Mouse (Mus musculus) embryo, embryonic 11 days (tissue): ENCODE measurements at regions not wholly inside any gene's neighbourhood (a gene's known extent, or its start where the extent isn't known, plus 50 kb on each side); places are given as distances from the start of the nearest gene placed in this dataset.
A peak's percentile ranks its signal among the peaks of the same experiment; 100 is the strongest.

Experiments used
- DNase-seq: peaks from one replicate; pipeline ENCODE4 v3.0.0-alpha.2; 2015

DNA sequence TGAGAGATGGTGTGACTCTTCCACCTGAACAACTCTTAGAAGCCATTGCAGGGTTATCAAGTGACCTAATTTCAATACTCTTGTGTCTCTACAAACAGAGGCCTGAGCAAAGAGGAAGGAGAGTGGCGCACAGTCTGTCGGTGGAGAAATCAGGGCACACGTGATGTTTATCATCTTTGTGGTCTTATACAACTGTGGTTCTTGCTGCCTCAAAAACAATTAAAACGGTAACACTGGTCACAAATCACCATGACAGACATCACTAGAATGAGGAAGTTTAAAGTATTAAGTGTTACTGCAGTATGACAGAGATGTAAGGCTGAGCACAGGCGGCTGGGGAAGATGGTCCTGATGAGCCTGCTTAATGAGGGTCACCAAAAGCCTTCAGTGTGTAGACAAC is 73.6 kb downstream of the Sdc1 start:
- no peak for DNase-seq

GRCm38 (mm10) chr12:8845443-8845842 is 74.3 kb downstream of the Sdc1 start:
- no peak for DNase-seq

DNA sequence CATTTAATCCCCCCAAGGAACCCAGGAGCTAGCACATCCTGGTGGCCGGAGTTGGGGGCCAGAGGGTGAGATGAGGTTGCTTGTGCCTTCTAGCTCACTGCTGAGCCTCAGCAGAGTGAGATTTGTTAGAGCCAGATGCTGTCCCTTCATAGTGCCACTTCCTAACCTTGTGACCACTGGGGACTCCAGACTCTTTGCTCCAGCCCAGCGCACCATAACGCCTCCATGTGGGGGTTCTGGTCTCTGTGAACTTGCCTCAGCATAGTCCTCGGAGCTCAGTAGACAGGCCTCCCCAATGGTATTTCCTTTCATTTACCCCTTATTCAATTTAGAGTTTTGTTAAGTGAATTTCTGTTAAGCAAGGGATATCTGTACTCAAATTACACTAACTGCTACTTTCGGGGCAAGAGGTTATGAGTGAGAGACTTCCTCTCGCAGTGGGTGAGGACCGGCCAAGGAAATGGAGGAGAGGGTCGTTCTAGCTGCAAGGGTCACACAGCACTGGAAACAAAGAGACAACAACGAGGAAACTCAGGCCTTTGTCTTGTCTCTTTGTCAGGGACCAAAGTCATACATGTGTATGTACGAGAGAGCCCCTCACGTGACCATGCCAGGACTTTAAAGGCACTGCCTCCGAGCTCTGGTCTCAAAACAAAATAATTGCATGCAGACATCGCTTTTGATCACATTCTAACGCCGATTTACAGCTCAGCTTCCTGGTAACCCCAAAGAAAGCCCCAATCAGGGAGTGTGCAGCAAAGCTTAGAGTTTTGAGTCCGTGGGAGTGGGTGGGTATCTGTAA is 74.8 kb upstream of the Laptm4a start:
- peak; percentile 58 for DNase-seq

DNA sequence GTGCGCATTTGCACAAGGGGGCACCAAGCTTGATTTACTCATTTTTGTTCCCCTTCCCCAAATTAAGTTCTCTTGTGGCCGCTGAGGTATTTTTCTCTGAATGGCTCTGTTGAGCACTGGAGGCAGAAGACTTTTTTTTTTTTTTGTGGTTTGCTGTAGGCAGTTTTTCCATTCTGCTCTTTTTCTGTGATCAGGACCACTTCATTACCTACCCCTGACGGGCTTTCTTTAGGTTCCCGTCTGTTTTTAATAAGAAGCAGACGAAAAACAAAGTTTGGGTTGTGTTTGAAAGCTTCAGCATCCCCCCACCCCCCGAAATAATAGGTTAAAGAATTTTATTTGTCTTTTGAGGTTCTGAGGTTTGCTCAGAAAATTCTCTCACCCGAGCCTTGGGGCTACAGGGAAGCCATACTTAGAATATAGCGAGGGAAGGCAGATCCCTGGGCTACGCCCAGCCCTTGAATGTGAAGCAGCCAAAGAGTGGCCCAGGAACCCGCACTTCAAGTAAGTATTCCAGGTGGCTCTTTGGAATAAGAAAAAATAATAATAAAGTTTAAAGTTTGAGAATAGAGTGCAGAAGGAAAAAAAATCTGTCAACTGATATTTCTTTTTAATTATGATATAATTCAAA is 74.1 kb upstream of the Laptm4a start:
- DNase-seq: peak; percentile 41

DNA sequence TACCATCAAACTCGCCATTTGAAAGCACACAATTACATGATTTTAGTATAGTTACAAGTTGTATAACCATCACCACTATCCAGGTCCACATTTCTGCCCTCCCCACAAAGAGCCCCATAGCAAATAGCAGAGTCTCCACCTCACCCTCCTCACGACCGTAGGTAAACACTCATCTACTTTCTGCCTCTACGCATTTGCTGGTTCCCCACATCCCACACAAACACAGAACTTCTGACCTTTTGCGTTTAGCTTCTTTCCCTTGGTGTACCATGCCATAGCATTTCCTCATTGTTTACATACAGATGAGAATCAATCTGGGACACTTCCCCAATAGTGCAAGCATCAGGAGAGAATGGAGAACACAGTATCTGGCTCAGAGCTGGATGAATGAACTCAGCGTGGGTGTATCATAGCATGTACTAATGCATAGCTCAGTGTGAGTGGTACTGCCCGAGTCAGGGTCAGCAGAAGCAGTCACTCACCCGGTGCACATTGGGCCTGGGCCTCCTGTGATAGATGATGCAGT is 73.5 kb upstream of the Laptm4a start:
- no peak for DNase-seq

DNA sequence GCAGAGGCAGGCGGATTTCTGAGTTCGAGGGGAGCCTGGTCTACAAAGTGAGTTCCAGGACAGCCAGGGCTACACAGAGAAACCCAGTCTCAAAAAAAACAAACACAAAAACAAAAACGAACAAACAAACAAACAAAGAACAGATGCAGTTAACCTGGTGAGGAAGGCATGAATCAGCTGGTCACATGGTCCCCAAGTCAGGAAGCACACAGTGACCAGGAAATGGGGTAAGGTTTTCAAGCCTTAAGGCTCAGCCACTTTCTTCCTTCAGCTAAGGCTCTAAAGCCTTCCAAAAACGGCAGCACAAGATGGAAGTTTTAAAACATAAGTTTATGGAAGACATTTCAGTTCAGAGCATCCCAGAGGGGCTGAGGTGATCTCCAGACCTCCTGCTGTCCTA is 67.6 kb upstream of the Laptm4a start:
- no peak for DNase-seq

DNA sequence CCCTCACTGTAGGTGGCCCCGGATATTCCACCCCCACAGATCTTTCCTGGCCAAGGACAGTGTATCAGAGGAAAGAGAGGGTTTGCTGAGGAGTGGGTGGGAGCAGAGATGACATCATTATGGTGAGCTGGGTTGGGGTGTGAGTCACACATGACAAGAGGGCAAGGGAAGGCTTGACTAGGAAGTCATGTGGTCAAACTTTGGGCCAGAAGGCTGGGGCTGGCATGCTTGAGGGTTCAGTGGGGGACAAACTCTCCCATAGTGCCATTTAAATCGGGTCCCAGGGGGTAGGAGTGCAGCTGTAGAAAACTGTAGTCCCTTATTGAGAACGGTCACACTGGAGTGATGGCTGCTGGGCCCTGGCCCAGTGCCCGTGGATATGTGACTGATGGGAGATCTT is 67.1 kb upstream of the Laptm4a start:
- DNase-seq: no peak

GRCm38 (mm10) chr12:8855119-8855518 is 66.3 kb upstream of the Laptm4a start:
- DNase-seq: no peak

DNA sequence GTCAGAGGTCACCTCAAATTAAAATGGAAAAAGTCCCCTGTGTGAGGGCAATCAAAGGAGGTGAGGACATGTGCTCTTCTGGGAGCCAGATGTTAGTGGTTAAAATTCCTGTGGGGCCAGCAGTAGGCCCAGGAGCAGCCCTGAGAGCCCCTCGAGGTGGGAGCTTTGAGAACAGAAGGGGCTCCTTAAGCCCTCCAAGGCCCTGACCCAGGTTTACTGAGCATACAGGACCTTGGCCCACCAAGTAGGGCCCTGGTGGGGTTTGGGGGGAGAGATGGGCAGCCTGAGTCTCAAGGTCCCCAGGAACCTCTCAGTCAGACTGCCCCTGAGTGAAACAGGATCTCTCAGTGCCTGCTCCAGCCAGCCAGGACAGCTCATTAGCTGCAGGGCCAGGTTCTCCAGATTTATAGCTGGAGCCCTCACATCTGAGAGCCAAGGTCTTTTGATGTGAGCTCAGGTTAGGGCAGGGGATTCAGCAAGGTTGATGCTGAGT is 65.4 kb upstream of the Laptm4a start:
- DNase-seq: peak; percentile 68

GRCm38 (mm10) chr12:8857308-8857707 is 64.2 kb upstream of the Laptm4a start:
- DNase-seq: no peak

DNA sequence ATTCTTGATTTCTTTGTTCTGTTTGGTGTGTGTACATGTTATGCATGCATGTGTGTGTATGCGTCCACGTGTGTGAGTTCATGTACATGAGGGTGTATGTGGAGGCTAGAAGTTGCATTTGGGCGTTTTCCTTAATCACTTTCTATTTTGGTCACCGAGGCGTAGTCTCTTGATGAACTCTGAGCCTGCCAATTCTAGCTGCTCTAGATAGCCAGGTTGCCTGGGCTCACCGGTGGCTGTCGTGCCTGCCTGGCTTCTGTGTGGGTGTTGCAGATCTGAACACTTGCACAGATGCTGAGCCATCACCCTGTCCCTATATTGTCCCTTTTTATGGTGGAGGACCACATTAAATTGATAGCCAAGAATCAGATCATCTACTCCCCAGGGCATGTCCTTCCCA is 62.7 kb upstream of the Laptm4a start:
- no peak for DNase-seq

DNA sequence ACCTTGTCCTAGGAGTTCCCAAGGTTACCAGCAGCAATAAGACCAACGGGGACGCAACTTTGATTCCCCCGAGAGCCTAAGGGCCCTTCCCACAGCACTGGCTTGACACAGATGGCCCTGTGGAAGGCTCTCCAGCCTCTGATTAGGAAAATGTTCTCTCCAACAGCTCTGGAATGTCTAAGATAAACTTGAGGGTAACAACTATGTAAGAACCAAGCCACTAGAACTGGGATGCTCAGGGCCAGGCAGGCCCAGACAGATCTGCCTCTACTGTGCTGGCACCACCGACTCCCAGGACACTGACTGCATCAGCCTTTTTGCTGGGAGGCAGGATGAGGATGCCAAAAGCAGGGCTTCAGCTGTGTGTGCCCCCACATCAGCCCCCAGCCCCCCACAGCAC is 61.9 kb upstream of the Laptm4a start:
- no peak for DNase-seq

- DNase-seq: no peak
Observed at GRCm38 (mm10) chr12:8864830-8865229, 56.6 kb upstream of the Laptm4a start.

- no peak for DNase-seq
Observed at GRCm38 (mm10) chr12:8865250-8865649, 56.2 kb upstream of the Laptm4a start.

DNA sequence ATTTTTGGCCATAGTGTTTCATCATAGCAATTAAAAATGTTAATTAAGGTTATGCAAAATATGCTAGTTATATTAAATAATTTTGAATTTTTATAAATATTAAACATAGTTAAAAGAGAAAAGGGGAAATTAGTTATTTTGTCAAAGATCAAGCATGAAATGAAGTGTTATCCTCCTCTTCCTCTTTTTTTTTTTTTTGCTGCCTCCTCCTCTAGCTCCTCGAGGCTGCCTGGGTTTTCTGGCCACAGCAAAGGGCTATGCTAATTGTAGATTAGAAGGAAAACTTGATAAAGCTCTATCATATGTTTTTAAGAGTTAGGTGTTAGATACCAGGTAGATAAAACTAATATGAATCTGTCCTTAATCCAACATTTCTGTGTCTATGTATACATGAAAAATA is 54.4 kb upstream of the Laptm4a start:
- no peak for DNase-seq

- DNase-seq: no peak
Observed at GRCm38 (mm10) chr12:8868690-8869089, 52.8 kb upstream of the Laptm4a start.

- no peak for DNase-seq
Observed at GRCm38 (mm10) chr12:8869190-8869589, 52.3 kb upstream of the Laptm4a start.
